Mouse (Mus musculus): ENCODE results near the gene Slc12a9. TPM values are rescaled to one million over a fixed set of nuclear protein-coding genes. Genes with fewer than 3 reads are reported as not detected.

Slc12a9 gene
- total and polyA plus RNA-seq, 3 experiments: 3.0 to 11.1 (median 7.9) TPM

DNA sequence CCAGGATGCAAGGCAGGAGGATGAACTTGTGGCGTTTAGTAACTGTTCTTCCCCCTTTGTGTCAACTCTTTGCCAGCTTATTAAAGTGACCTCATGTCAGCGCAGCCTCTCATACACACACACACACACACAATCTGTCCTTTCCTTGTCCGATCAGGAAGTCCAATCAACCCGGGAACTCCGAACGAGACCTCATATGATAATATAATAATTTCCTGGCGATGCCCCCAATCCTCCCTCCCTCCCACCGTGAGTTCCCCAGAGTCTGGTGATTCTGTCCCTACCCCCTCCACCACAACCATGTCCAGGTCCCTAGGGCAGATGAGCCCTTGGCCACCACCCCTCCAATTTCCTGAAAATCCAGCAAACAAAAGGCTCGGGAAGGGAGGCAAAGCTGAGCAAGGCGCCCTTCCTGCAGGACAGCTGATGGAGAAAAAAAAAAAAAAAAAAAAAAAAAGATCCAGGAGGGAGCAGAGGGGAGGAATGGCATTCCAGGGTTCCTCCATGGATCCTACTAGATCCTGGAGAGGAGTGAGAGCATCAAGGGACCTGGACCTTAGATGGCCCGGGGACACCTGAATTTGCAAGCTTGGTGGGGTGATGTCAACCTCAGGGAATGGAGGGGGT, 5.4 kb upstream of the Slc12a9 start:
- in situ Hi-C loops (cut with MboI; ENCODE audit: low pct_ligation_motif_present, low pct_unique_long_range_greater_than_20kb, low sequenced_read_pairs): loop anchor here (10.0 kb wide), 1 partner anchor 146 kb away; no protein-coding TSS in a partner anchor
- Histone ChIP-seq H3K27ac (ENCODE audit: insufficient read depth, low read depth) (no peak overlapping the region), H3K9me3 (replicated peaks; ENCODE audit: low read length) (no peaks in the 10 kb centered on the region), H3K79me2 (replicated peaks; ENCODE audit: control insufficient read depth, extremely low read depth, insufficient read depth, poor library complexity, severe bottlenecking) (no peaks in the 10 kb centered on the region), H3K27me3 (replicated peaks) (peaks cover 42% of the 10 kb centered on the region), H3K4me1 (ENCODE audit: control insufficient read depth in 1 of 2, insufficient read depth in 2 of 2) (peaks cover 0 to 4% of the 10 kb centered on the region in 2 experiments; a peak in 2 of 4 replicates), H3K36me3 (replicated peaks in 1 of 2; ENCODE audit: control insufficient read depth in 1 of 2, insufficient read depth in 1 of 2, low read length in 1 of 2) (no peaks in the 10 kb centered on the region), H3K4me2 (ENCODE audit: insufficient read depth, low read depth, poor library complexity, severe bottlenecking) (no peak overlapping the region), H3K9ac (ENCODE audit: insufficient read depth, low read depth) (no peak overlapping the region), H3K4me3 (replicated peaks in 1 of 3; ENCODE audit: low read depth in 2 of 3, low read length in 2 of 3, poor library complexity in 1 of 3) (no peak overlapping the region)
- no peak for DNase-seq (ENCODE audit: extremely low read depth)
- dilution Hi-C loops (cut with MboI; ENCODE audit: extremely low pct_ligation_motif_present, extremely low pct_unique_long_range_greater_than_20kb, low sequenced_read_pairs): no loop called here
- TF ChIP-seq HCFC1 (IDR thresholded peaks at IDR 0.05; ENCODE audit: low read depth, low read length): no peak
- no peak for TF ChIP-seq TCF12 (IDR thresholded peaks at IDR 0.05; ENCODE audit: low read depth, low read length)
- no peak for TF ChIP-seq JUN (IDR thresholded peaks at IDR 0.05; ENCODE audit: insufficient read depth, low read depth, low read length)
- TF ChIP-seq ETS1 (conservative IDR thresholded peaks at IDR 0.05; ENCODE audit: low read depth, low read length): no peak
- no peak for TF ChIP-seq TBP (conservative IDR thresholded peaks at IDR 0.05; ENCODE audit: low read depth, low read length)
- no peak for TF ChIP-seq UBTF (IDR thresholded peaks at IDR 0.05; ENCODE audit: low read depth, low read length)
- TF ChIP-seq MEF2A (IDR thresholded peaks at IDR 0.05; ENCODE audit: borderline replicate concordance, low read depth, low read length): no peak
- TF ChIP-seq RCOR1 (conservative IDR thresholded peaks at IDR 0.05; ENCODE audit: low read depth, low read length): no peak

DNA sequence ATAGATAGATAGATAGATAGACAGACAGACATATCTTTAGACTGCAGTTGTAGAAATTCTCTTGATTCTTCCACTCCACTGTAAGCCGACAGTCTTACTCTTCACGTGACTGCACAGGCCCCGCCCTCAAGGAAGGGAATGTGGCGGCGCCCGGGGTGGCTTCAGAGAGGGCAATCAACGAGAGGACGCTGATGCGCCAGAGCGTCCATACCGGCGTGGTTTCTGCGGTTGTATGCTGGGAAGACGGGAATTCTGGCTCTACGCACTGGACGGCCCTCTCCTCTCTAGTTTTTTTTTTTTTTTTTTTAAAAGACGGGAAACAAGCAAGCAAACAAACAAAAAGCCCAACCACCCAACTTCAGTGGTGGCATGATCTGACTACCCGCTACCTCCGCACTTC, 4.9 kb upstream of the Slc12a9 start:
- dilution Hi-C loops (cut with MboI; ENCODE audit: extremely low pct_ligation_motif_present, extremely low pct_unique_long_range_greater_than_20kb, low sequenced_read_pairs): no loop called here

GRCm38 (mm10) chr5:137337190-137337589, 3.8 kb upstream of the Slc12a9 start:
- Histone ChIP-seq H3K79me2 (replicated peaks; ENCODE audit: control insufficient read depth, extremely low read depth, insufficient read depth, poor library complexity, severe bottlenecking) (no peaks in the 10 kb centered on the region), H3K4me2 (ENCODE audit: insufficient read depth, low read depth, poor library complexity, severe bottlenecking) (no peak overlapping the region), H3K36me3 (replicated peaks in 1 of 2; ENCODE audit: control insufficient read depth in 1 of 2, insufficient read depth in 1 of 2, low read length in 1 of 2) (no peaks in the 10 kb centered on the region), H3K27me3 (replicated peaks) (peaks cover 42% of the 10 kb centered on the region), H3K9ac (ENCODE audit: insufficient read depth, low read depth) (no peak overlapping the region), H3K27ac (ENCODE audit: insufficient read depth, low read depth) (no peak overlapping the region), H3K4me1 (ENCODE audit: control insufficient read depth in 1 of 2, insufficient read depth in 2 of 2) (peaks cover 2 to 12% of the 10 kb centered on the region in 2 experiments), H3K4me3 (replicated peaks in 1 of 3; ENCODE audit: low read depth in 2 of 3, low read length in 2 of 3, poor library complexity in 1 of 3) (no peak overlapping the region), H3K9me3 (replicated peaks; ENCODE audit: low read length) (no peaks in the 10 kb centered on the region)
- no peak for DNase-seq (ENCODE audit: extremely low read depth)
- TF ChIP-seq MEF2A (IDR thresholded peaks at IDR 0.05; ENCODE audit: borderline replicate concordance, low read depth, low read length) (no peak), JUND (conservative IDR thresholded peaks at IDR 0.05; ENCODE audit: low read depth, low read length) (no peak), MYC (IDR thresholded peaks at IDR 0.05; ENCODE audit: low read depth, low read length) (no peak), NRF1 (IDR thresholded peaks at IDR 0.05; ENCODE audit: low read depth, low read length) (no peak), ZNF384 (IDR thresholded peaks at IDR 0.05; ENCODE audit: low read depth, low read length) (no peak), ZMIZ1 (IDR thresholded peaks at IDR 0.05; ENCODE audit: low read depth, low read length) (no peak), JUN (IDR thresholded peaks at IDR 0.05; ENCODE audit: insufficient read depth, low read depth, low read length) (no peak), USF1 (IDR thresholded peaks at IDR 0.05; ENCODE audit: low read depth, low read length) (no peak), USF2 (conservative IDR thresholded peaks at IDR 0.05; ENCODE audit: low read depth, low read length) (no peak), SMC3 (IDR thresholded peaks at IDR 0.05; ENCODE audit: low read depth, low read length) (no peak), E2F4 (IDR thresholded peaks at IDR 0.05; ENCODE audit: insufficient replicate concordance, low read depth, low read length) (no peak), TCF12 (IDR thresholded peaks at IDR 0.05; ENCODE audit: low read depth, low read length) (no peak), NELFE (IDR thresholded peaks at IDR 0.05; ENCODE audit: low read depth, low read length) (no peak), ETS1 (conservative IDR thresholded peaks at IDR 0.05; ENCODE audit: low read depth, low read length) (no peak), ZKSCAN1 (IDR thresholded peaks at IDR 0.05; ENCODE audit: borderline replicate concordance, low read depth, low read length) (no peak), ELF1 (IDR thresholded peaks at IDR 0.05; ENCODE audit: low read depth, low read length) (no peak)
- dilution Hi-C loops (cut with MboI; ENCODE audit: extremely low pct_ligation_motif_present, extremely low pct_unique_long_range_greater_than_20kb, low sequenced_read_pairs) (no loop called here), in situ Hi-C loops (cut with MboI; ENCODE audit: low pct_ligation_motif_present, low pct_unique_long_range_greater_than_20kb, low sequenced_read_pairs) (loop anchor here (10.0 kb wide), 1 partner anchor 148 kb away; no protein-coding TSS in a partner anchor)

More for the DNA sequence above, 4.9 kb upstream of the Slc12a9 start:
- Histone ChIP-seq H3K4me3 (replicated peaks in 1 of 3; ENCODE audit: low read depth in 2 of 3, low read length in 2 of 3, poor library complexity in 1 of 3) (no peak overlapping the region), H3K4me1 (ENCODE audit: control insufficient read depth in 1 of 2, insufficient read depth in 2 of 2) (peaks cover 0 to 4% of the 10 kb centered on the region in 2 experiments; a peak in 2 of 4 replicates), H3K9ac (ENCODE audit: insufficient read depth, low read depth) (no peak overlapping the region), H3K4me2 (ENCODE audit: insufficient read depth, low read depth, poor library complexity, severe bottlenecking) (no peak overlapping the region), H3K27ac (ENCODE audit: insufficient read depth, low read depth) (no peak overlapping the region), H3K27me3 (replicated peaks) (peaks cover 42% of the 10 kb centered on the region), H3K79me2 (replicated peaks; ENCODE audit: control insufficient read depth, extremely low read depth, insufficient read depth, poor library complexity, severe bottlenecking) (no peaks in the 10 kb centered on the region), H3K36me3 (replicated peaks in 1 of 2; ENCODE audit: control insufficient read depth in 1 of 2, insufficient read depth in 1 of 2, low read length in 1 of 2) (no peaks in the 10 kb centered on the region), H3K9me3 (replicated peaks; ENCODE audit: low read length) (no peaks in the 10 kb centered on the region)
- DNase-seq (ENCODE audit: extremely low read depth): no peak
- no peak for TF ChIP-seq PAX5 (IDR thresholded peaks at IDR 0.05; ENCODE audit: low read length)
- no peak for TF ChIP-seq ZMIZ1 (IDR thresholded peaks at IDR 0.05; ENCODE audit: low read depth, low read length)
- in situ Hi-C loops (cut with MboI; ENCODE audit: low pct_ligation_motif_present, low pct_unique_long_range_greater_than_20kb, low sequenced_read_pairs): loop anchor here (10.0 kb wide), 1 partner anchor 147 kb away; no protein-coding TSS in a partner anchor
